In genomic region chr11:84243562-84243961, GRCm38 (mm10) we compare ENCODE assay signal across 8 mouse cellular contexts.
DNase-seq lines count a peak whose midpoint lies in the region; ATAC-seq and TF ChIP-seq lines count a peak whose summit lies in the region.

No protein-coding gene starts in this region.

- no peaks in the 10 kb centered on the region for H3K9me3 ChIP-seq in hindbrain, embryonic 10.5 days
- H3K9me3 ChIP-seq in hindbrain, embryonic 13.5 days, result no peaks in the 10 kb centered on the region
- H3K9me3 ChIP-seq in kidney, postnatal 0 days (replicated peaks; ENCODE audit: low read length), result no peaks in the 10 kb centered on the region
- no peaks in the 10 kb centered on the region for H3K9me3 ChIP-seq in lung, embryonic 14.5 days (ENCODE audit: low read depth, low read length)

- peaks cover 37% of the 10 kb centered on the region for H3K36me3 ChIP-seq in hindbrain, embryonic 10.5 days
- peaks cover 15% of the 10 kb centered on the region for H3K36me3 ChIP-seq in hindbrain, embryonic 13.5 days
- no peaks in the 10 kb centered on the region for H3K36me3 ChIP-seq in kidney, postnatal 0 days (ENCODE audit: insufficient read depth, low read length)
- 0 out of 2 replicates have a peak, but pooled peaks cover 6% of the 10 kb centered on the region for H3K36me3 ChIP-seq in lung, embryonic 14.5 days (ENCODE audit: insufficient read depth)

- no peak for ATAC-seq in hindbrain, embryonic 13.5 days (ENCODE audit: low FRiP score)
- no peak for ATAC-seq in kidney, postnatal 0 days (replicated peaks; ENCODE audit: low FRiP score, low read depth)
- ATAC-seq in lung, embryonic 14.5 days (ENCODE audit: insufficient read depth), result no peak

- no peak overlapping the region for H3K9ac ChIP-seq in hindbrain, embryonic 13.5 days
- H3K9ac ChIP-seq in kidney, postnatal 0 days (ENCODE audit: low read depth, low read length), result no peak overlapping the region
- no peak overlapping the region for H3K9ac ChIP-seq in lung, embryonic 14.5 days

- TF ChIP-seq CTCF in kidney, postnatal 0 days (IDR thresholded peaks at IDR 0.05; ENCODE audit: low read depth), result peak; percentile 75
- TF ChIP-seq CTCF in lung, embryonic 14.5 days (IDR thresholded peaks at IDR 0.05; ENCODE audit: low read depth), result peak; percentile 67

- H3K4me2 ChIP-seq in hindbrain, embryonic 13.5 days, result no peak overlapping the region
- H3K4me2 ChIP-seq in kidney, postnatal 0 days (ENCODE audit: low read length), result no peak overlapping the region
- no peak overlapping the region for H3K4me2 ChIP-seq in lung, embryonic 14.5 days

- H3K4me3 ChIP-seq in hindbrain, embryonic 10.5 days, result no peak overlapping the region
- no peak overlapping the region for H3K4me3 ChIP-seq in hindbrain, embryonic 13.5 days
- no peak overlapping the region for H3K4me3 ChIP-seq in kidney, postnatal 0 days (replicated peaks; ENCODE audit: low read depth, low read length)
- H3K4me3 ChIP-seq in lung, embryonic 14.5 days (ENCODE audit: low read depth, low read length), result no peak overlapping the region

- peak; percentile 58 for DNase-seq in hindbrain, embryonic 10.5 days (ENCODE audit: low spot score)
- DNase-seq in CD4-positive helper T cell, adult 2 months (ENCODE audit: low read depth, low spot score), result peak; percentile 54
- DNase-seq in adrenal gland, postnatal 10 days, result peak; percentile 73
- peak; percentile 46 for DNase-seq in embryo, embryonic 11.5 days (ENCODE audit: low read depth, low spot score)
- DNase-seq in kidney, postnatal 0 days (ENCODE audit: low spot score), result peak; percentile 69
- peak; percentile 80 for DNase-seq in lung, embryonic 14.5 days
- peak; percentile 23 to 38 for DNase-seq in spleen, postnatal 36 days (ENCODE audit: low spot score in 2 of 2)

- no peaks in the 10 kb centered on the region for H3K4me1 ChIP-seq in hindbrain, embryonic 10.5 days (replicated peaks)
- H3K4me1 ChIP-seq in hindbrain, embryonic 13.5 days (replicated peaks), result no peaks in the 10 kb centered on the region
- H3K4me1 ChIP-seq in kidney, postnatal 0 days (replicated peaks; ENCODE audit: insufficient read depth, low read length), result no peaks in the 10 kb centered on the region
- no peaks in the 10 kb centered on the region for H3K4me1 ChIP-seq in lung, embryonic 14.5 days (ENCODE audit: insufficient read depth)

- H3K27me3 ChIP-seq in hindbrain, embryonic 10.5 days (ENCODE audit: insufficient read depth, poor library complexity, severe bottlenecking), result no peaks in the 10 kb centered on the region
- H3K27me3 ChIP-seq in hindbrain, embryonic 13.5 days, result no peaks in the 10 kb centered on the region
- no peaks in the 10 kb centered on the region for H3K27me3 ChIP-seq in kidney, postnatal 0 days (ENCODE audit: insufficient read depth, low read length)
- no peaks in the 10 kb centered on the region for H3K27me3 ChIP-seq in lung, embryonic 14.5 days (ENCODE audit: insufficient read depth, low read length)

- no peak overlapping the region for H3K27ac ChIP-seq in hindbrain, embryonic 10.5 days
- H3K27ac ChIP-seq in hindbrain, embryonic 13.5 days, result no peak overlapping the region
- H3K27ac ChIP-seq in kidney, postnatal 0 days, result no peak overlapping the region
- no peak overlapping the region for H3K27ac ChIP-seq in lung, embryonic 14.5 days (ENCODE audit: low read depth)
